Mouse (Mus musculus) brain, embryonic 14.5 days (tissue): ENCODE data around the gene Sgta.

ENCODE experiments used
- CTCF ChIP-seq: fragments of 200-500 bp; IDR thresholded peaks from 2 replicates; pipeline ENCODE4 v1.5.1; 2012; ENCODE audit warnings: inconsistent platforms, mild to moderate bottlenecking, moderate library complexity, borderline replicate concordance; ENCODE audit not compliant: insufficient read depth, insufficient read length; ENCODE audit errors: extremely low read depth
- POLR2A ChIP-seq: fragments of 200-500 bp; IDR thresholded peaks from 2 replicates; pipeline ENCODE4 v1.6.1; 2012; ENCODE audit warnings: mild to moderate bottlenecking, inconsistent platforms, borderline replicate concordance; ENCODE audit not compliant: poor library complexity, insufficient read depth, insufficient read length, severe bottlenecking; ENCODE audit errors: extremely low read depth

DNA sequence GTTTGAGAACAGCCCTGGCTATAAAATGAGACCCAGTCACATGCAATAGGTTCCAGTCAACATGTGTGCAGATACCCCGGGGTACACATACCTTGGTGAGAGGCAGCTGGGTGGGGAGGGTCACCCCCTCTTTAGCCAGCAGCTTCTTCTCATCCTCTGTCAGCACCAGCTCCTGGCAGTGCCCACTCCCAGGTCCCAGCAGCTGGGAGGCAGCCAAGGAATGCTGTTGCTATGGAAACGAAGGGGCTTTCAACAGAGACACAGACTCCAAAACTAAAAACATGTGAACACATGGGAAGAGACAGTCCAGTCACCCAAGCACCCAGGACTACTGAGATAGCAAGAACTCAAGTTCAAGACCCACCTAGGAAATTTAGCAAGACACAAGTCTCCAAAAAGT is 29.2 kb upstream of the Sgta start:
- TF ChIP-seq POLR2A (no peak), CTCF (no peak)
